Mouse (Mus musculus) forebrain, embryonic 14.5 days (tissue): ENCODE measurements around the gene Jagn1. TPM values are rescaled to one million over a fixed set of nuclear protein-coding genes. Genes with fewer than 3 reads are reported as not detected.

Source experiments
- ATAC-seq: fragments of 200-750 bp; cut with Nextera tagmentation; 2 replicates; pipeline ENCODE4 v1.8.0; 2017; ENCODE audit warnings: mild to moderate bottlenecking, moderate library complexity
- DNase-seq: peaks from one replicate; pipeline ENCODE4 v3.0.0-alpha.2; 2015; ENCODE audit warnings: low spot score
- H3K27ac ChIP-seq: fragments of 300-500 bp; sonication (generic); 2 replicates; pipeline ENCODE4 v1.5.1; 2014; ENCODE audit warnings: low read depth, mild to moderate bottlenecking, control low read depth, low read length, moderate library complexity
- H3K27me3 ChIP-seq: fragments of 300-500 bp; sonication (generic); replicated peaks from 2 replicates; pipeline ENCODE4 v1.6.1; 2014; ENCODE audit warnings: low read length, control low read depth, mixed read lengths; ENCODE audit not compliant: control insufficient read depth, insufficient read depth
- H3K36me3 ChIP-seq: fragments of 300-500 bp; sonication (generic); 2 replicates; pipeline ENCODE4 v1.6.1; 2014; ENCODE audit warnings: low read length, control low read depth; ENCODE audit not compliant: control insufficient read depth, insufficient read depth
- H3K4me1 ChIP-seq: fragments of 300-500 bp; sonication (generic); 2 replicates; pipeline ENCODE4 v1.6.1; 2014; ENCODE audit warnings: antibody characterized with exemption, low read length, control low read depth; ENCODE audit not compliant: control insufficient read depth, insufficient read depth
- H3K4me2 ChIP-seq: fragments of 300-500 bp; sonication (generic); 2 replicates; pipeline ENCODE4 v1.6.1; 2014; ENCODE audit warnings: mild to moderate bottlenecking, control low read depth, low read length
- H3K4me3 ChIP-seq: fragments of 300-500 bp; sonication (generic); 2 replicates; pipeline ENCODE4 v1.5.1; 2014; ENCODE audit warnings: low read depth, low read length, control low read depth
- H3K9ac ChIP-seq: fragments of 300-500 bp; sonication (generic); 2 replicates; pipeline ENCODE4 v1.6.1; 2014; ENCODE audit warnings: mild to moderate bottlenecking, low read length, control low read depth, moderate library complexity
- H3K9me3 ChIP-seq: fragments of 300-500 bp; sonication (generic); replicated peaks from 2 replicates; pipeline ENCODE4 v1.6.1; 2016; ENCODE audit warnings: low read length, control low read depth, mixed read lengths; ENCODE audit not compliant: control insufficient read depth
- WGBS: fragments of 180-500 bp; shearing (Covaris S2); extraction: QIAGEN DNeasy Blood & Tissue Kit; methylation state at CpG from one replicate; pipeline ENCODE4 v1.1.7; 2014; 5-methylcytosine and 5-hydroxymethylcytosine counted together
- polyA plus RNA-seq: library from polyadenylated mRNA; unstranded; fragments of >200 nt; fragmentation: Nextera tagmentation; extraction: Ambion mirVana; gene quantifications from 2 replicates; pipeline ENCODE4 v1.2.1, GENCODE M21; 2014

Gene Jagn1
- polyA plus RNA-seq, 1 experiment from 2014 or later, result 94.4 TPM

- H3K9ac ChIP-seq, result no peak overlapping the region
- no peak for DNase-seq
Observed at GRCm38 (mm10) chr6:113428006-113428405, 14.4 kb upstream of the Jagn1 start.

GRCm38 (mm10) chr6:113429965-113430364, 12.4 kb upstream of the Jagn1 start:
- H3K9me3 ChIP-seq, result no peaks in the 10 kb centered on the region
- no peak for ATAC-seq
- H3K4me2 ChIP-seq, result no peak overlapping the region
- H3K9ac ChIP-seq, result no peak overlapping the region
- H3K4me3 ChIP-seq, result no peak overlapping the region
- DNase-seq, result no peak
- no peaks in the 10 kb centered on the region for H3K27me3 ChIP-seq
- no peaks in the 10 kb centered on the region for H3K36me3 ChIP-seq
- 88% methylated on average over 3 of the region's 3 CpGs for WGBS
- no peaks in the 10 kb centered on the region for H3K4me1 ChIP-seq
- no peak overlapping the region for H3K27ac ChIP-seq

More at GRCm38 (mm10) chr6:113428006-113428405, 14.4 kb upstream of the Jagn1 start:
- H3K4me2 ChIP-seq, result no peak overlapping the region
- H3K27ac ChIP-seq, result no peak overlapping the region
- H3K27me3 ChIP-seq, result no peaks in the 10 kb centered on the region
- no peaks in the 10 kb centered on the region for H3K9me3 ChIP-seq
- H3K36me3 ChIP-seq, result no peaks in the 10 kb centered on the region
- 93% methylated on average over 16 of the region's 16 CpGs for WGBS
- no peak for ATAC-seq
- no peak overlapping the region for H3K4me3 ChIP-seq
- H3K4me1 ChIP-seq, result no peaks in the 10 kb centered on the region

DNA sequence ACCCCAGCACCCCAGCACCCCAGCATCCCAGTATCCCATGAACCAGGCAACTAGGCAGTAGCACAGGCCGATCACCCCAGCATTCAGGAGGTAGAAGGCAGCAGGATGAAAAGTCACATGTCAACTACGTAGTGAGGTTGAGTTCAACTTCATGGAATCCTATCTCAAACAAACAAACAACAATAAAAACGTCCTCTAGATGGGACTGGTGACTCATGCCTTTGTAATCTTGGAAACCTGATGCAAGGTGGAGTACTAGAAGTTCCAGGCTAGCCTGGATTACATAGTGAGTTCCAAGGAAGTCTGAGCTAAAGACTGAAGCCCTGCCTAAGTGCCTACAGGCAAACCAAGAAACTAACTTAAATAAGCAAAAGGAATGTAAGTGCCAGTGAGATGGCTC, 11.5 kb upstream of the Jagn1 start:
- Histone ChIP-seq H3K36me3 (no peaks in the 10 kb centered on the region), H3K27ac (no peak overlapping the region), H3K4me2 (no peak overlapping the region), H3K4me1 (no peaks in the 10 kb centered on the region), H3K9me3 (no peaks in the 10 kb centered on the region), H3K9ac (no peak overlapping the region), H3K27me3 (no peaks in the 10 kb centered on the region), H3K4me3 (no peak overlapping the region)
- ATAC-seq, result no peak
- 66% methylated on average over 3 of the region's 3 CpGs for WGBS
- DNase-seq, result no peak

GRCm38 (mm10) chr6:113431801-113432200, 10.6 kb upstream of the Jagn1 start:
- Histone ChIP-seq H3K4me3 (no peak overlapping the region), H3K27me3 (no peaks in the 10 kb centered on the region), H3K9me3 (no peaks in the 10 kb centered on the region), H3K9ac (no peak overlapping the region), H3K4me1 (no peaks in the 10 kb centered on the region), H3K27ac (no peak overlapping the region), H3K36me3 (no peaks in the 10 kb centered on the region), H3K4me2 (no peak overlapping the region)
- no peak for DNase-seq
- no peak for ATAC-seq
- 59% methylated on average over 3 of the region's 3 CpGs for WGBS

- Histone ChIP-seq H3K27me3 (no peaks in the 10 kb centered on the region), H3K4me1 (no peaks in the 10 kb centered on the region), H3K9me3 (no peaks in the 10 kb centered on the region), H3K4me2 (no peak overlapping the region), H3K9ac (no peak overlapping the region), H3K36me3 (no peaks in the 10 kb centered on the region), H3K4me3 (no peak overlapping the region), H3K27ac (no peak overlapping the region)
- DNase-seq (no peak), ATAC-seq (no peak)
- 66% methylated on average over 3 of the region's 3 CpGs for WGBS
Observed at GRCm38 (mm10) chr6:113433661-113434060, 8.7 kb upstream of the Jagn1 start.

- H3K4me1 ChIP-seq, result no peaks in the 10 kb centered on the region
- no peak overlapping the region for H3K4me3 ChIP-seq
- no peak overlapping the region for H3K27ac ChIP-seq
- no peak overlapping the region for H3K4me2 ChIP-seq
- H3K36me3 ChIP-seq, result no peaks in the 10 kb centered on the region
- 78% methylated on average over 7 of the region's 7 CpGs for WGBS
- no peaks in the 10 kb centered on the region for H3K27me3 ChIP-seq
- ATAC-seq (no peak), DNase-seq (no peak)
- H3K9ac ChIP-seq, result no peak overlapping the region
- H3K9me3 ChIP-seq, result no peaks in the 10 kb centered on the region
Observed at GRCm38 (mm10) chr6:113434691-113435090, 7.7 kb upstream of the Jagn1 start.

DNA sequence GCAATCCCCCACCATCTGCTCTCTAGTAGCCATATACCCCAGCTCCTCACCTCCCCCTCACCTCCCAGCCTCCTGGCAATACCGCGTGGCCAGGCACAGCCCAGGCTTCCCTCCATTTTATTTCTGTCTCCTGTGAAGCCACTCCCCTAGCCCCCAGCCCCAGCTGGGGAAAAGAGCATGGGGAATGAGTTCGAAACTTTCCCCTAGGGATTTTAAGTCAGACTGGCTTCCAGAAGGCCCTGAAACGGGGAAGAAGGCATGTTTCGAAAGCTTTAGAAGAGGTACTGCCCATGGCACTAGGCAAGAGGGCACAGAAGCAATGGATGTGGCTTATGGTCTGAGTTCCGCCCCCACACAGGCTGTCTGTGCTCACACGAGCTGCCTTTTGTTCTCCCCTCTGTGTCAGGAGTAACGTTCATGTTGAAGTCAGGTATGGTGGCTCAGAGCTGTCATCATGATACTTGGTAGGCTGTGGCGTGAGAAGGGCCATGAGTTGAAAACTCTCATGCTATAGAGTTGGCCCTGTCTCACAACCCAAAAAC, 6.6 kb upstream of the Jagn1 start, which contains the start of gene Cidec:
TSS of gene Cidec (minus strand) at position 97 of the 542 bp plus-strand sequence.
- H3K4me2 ChIP-seq, result no peak within 1 kb of the TSS
- no peak within 1 kb of the TSS for H3K4me3 ChIP-seq
- no peak within 1 kb of the TSS for H3K27ac ChIP-seq
- H3K27me3 ChIP-seq, result no peaks in the 10 kb centered on the region
- no peak within 1 kb of the TSS for H3K9ac ChIP-seq
- ATAC-seq (no peak), DNase-seq (no peak)
- WGBS, result 74% methylated on average over 9 of the region's 9 CpGs
- H3K4me1 ChIP-seq, result no peaks in the 10 kb centered on the region
- H3K36me3 ChIP-seq, result no peaks in the 10 kb centered on the region
- no peaks in the 10 kb centered on the region for H3K9me3 ChIP-seq

DNA sequence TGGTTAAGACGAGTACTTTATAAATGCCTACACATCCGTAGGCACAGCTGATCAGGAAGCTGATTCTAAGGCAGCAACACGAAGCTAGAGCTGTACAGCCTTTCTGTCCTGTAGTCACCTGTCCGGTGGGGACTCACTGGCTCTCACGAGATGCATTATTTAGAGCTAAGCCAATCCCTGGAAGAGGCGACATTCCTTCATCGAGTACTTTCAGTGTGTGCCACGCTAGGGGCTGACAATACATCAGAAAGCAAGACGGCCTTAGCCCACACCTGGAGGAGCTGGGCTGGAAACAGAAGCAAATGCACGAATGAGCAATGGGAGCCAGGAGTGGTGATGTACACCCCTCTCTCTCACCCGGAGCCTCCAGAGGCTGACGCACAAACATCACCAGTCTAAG, 5.2 kb upstream of the Jagn1 start:
- Histone ChIP-seq H3K4me1 (no peaks in the 10 kb centered on the region), H3K27ac (no peak overlapping the region), H3K36me3 (no peaks in the 10 kb centered on the region), H3K9me3 (no peaks in the 10 kb centered on the region), H3K9ac (no peak overlapping the region), H3K4me3 (no peak overlapping the region), H3K4me2 (no peak overlapping the region), H3K27me3 (no peaks in the 10 kb centered on the region)
- no peak for DNase-seq
- no peak for ATAC-seq
- WGBS, result 81% methylated on average over 12 of the region's 12 CpGs

DNA sequence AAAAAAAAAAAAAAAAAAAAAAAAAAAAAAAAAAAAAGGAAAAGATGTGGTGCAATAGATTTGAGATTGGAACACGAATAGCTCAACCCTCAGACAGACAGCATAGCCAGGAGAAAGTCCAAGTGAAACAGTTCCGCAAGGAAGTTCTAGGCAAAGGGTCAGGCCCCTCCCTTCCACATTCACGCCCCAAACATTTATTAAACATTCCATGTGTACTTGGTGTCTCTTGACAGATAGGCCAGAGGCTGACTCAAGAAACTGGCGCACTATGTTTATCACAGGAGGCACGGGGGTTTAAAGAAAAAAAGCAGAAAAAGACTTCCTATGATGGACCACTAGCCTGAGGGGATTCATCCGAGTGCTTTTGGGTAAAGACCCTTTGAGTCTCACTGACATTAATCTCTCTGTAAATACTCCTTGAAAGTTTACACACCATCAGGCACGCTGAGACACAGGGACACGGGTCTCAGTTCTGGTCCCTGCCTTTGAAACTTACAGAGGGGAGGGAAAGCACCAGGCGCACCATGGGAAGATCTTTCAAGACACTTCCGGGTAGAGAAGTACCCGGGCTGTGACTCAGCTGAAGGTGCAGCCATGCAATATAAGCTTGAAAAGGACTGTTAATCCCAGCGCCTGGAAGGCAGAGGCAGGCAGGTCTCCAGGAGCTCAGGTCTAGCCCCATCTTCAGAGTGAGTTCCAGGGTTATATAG, 3.5 kb upstream of the Jagn1 start:
- WGBS, result 68% methylated on average over 12 of the region's 12 CpGs

More for the DNA sequence above, 3.5 kb upstream of the Jagn1 start:
- Histone ChIP-seq H3K9ac (no peak overlapping the region), H3K27me3 (no peaks in the 10 kb centered on the region), H3K4me3 (no peak overlapping the region), H3K4me1 (0 out of 2 replicates have a peak, but pooled peaks cover 7% of the 10 kb centered on the region), H3K36me3 (no peaks in the 10 kb centered on the region), H3K27ac (no peak overlapping the region), H3K4me2 (no peak overlapping the region), H3K9me3 (no peaks in the 10 kb centered on the region)
- ATAC-seq, result no peak
- DNase-seq, result no peak
